Mouse (Mus musculus) NIH3T3 (cell line): ENCODE measurements around the gene Gm17334.

ENCODE experiments used
- DNase-seq: peaks from one replicate; pipeline ENCODE4 v3.0.0-alpha.2; 2012; ENCODE audit warnings: low read depth

Gene Gm17334

DNA sequence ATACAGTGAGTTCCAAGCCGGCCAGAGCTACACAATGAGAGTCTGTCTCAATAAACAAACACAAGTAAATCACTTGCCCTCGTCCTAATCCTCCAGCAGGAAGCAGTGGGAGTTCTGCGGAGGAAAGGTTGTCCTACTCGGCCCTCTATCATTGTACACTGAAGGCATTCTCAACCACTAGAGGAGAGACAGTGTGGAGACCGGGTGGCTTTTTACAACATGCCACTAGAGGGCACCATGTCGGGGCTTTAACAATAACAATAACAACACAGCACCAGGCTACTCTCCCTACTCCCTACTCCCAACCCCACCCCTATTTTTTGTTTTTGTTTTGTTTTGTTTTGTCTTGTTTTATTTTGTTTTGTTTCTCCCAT is 35.4 kb downstream of the Gm17334 start:
- peak; percentile 85 for DNase-seq

DNA sequence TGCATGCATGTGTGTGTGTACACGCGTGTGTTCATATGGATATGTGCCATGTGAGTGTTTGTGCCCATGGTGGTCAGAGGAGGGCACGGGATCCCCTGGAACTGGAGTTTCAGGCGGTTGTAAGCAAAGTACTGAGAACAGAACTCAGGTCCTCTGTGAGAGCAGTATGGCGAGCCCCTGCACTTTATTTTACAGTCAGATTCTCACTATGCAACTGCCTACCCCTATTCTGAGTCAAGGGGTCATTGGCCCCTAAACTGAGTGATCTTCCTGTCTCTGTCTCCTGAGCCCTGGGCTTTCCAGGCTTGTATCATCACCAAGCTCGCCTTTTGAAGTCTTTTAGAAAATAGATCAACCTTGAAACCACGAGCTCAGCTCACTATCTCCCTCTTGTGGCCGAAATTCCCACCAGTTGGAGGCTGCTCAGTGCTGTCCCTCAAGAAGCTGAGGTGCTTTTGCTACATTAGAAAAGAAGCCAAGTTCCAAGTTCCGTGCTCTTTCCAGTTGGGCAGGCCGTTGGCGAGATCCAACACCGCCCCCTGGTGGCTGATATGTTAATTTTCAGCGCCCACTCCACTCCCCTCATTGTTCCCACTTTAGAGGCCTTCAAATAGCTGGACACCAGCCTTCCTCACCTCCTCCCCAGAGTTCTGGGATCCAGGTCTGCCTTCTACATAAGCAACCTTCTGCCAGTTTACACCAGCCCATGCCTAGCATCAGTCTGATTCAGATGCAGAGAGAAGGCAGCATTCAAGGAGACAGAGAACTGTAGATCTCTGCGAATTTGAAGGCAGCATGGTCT is 36.0 kb downstream of the Gm17334 start:
- DNase-seq = peak; percentile 94

DNA sequence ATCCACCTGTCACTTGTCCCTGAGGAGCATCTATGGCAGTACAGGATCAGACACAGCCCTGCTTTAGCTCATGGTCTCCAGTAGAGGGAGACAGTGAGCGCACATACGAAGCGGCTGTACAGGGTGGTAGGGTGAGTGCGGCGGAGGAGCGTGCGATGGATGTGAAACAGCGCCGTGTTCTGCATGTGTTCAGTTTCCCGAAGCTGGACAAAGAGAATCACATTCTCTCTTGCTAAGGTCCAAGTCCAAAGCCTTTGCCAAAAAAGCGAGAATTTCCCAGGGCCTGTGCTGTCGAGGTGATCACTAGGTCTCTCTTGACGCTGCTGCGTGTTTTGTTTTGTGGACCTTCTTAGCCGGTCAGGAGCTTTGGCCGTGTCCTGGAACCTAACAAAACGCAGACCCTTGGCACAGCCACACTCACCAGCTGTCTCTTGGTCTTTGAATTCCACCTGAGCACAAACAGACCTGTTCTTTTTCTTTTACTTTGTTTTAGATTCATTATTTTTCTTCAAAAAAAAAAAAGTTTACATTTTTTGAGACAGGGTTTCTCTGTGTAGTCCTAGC is 37.2 kb downstream of the Gm17334 start:
- peak; percentile 80 for DNase-seq

DNA sequence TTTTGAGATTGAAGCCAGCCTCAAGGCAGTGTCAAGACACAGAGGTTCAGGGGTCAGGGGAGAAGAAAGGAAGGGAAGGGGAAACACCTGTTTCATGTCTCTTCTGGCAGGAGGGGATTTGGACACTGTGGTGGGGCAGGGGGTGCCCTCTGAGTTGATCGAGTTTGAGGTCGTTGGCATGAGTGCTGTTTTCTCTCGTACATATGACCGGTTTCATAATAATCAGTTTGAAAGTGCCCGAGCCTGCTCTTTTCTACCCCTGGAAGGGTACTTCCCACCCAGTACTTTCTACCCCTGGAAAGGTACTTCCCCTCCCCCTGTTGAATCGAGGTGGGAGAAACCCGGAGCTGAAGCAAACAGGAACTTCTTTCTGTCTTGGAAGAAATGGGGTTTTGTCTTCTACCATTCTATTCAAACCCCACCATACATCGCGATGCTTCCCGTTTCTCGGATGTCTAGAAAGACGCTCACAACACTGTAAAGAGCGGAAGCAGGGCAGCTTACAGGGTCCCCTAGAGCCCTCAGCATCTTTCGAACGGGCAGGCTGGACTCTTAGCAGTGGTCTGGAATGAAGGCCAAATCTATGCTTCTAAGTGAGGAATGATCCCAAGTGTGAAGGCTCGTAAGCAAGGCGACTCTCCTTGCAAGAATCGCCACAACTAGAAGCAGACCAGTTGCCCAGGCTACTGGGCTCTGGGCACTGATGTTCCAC is 37.9 kb downstream of the Gm17334 start:
- DNase-seq = no peak

- no peak for DNase-seq
Observed at GRCm38 (mm10) chr11:53734431-53734830, 38.6 kb downstream of the Gm17334 start.

DNA sequence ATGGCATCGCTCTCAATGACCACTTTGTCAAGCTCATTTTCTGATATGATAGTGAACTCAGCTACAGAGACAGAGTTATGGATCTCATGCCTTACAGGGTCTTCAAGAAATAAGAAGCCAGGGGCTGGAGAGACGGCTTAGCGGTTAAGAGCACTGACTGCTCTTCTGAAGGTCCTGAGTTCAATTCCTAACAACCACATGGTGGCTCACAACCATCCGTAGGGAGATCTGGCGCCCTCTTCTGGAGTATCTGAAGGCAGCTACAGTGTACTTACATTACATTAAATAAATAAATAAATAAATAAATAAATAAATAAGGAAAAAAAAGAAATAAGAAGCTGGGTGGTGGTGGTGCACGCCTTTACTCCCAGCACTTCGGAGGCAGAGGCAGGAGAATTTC is 39.2 kb downstream of the Gm17334 start:
- no peak for DNase-seq

DNA sequence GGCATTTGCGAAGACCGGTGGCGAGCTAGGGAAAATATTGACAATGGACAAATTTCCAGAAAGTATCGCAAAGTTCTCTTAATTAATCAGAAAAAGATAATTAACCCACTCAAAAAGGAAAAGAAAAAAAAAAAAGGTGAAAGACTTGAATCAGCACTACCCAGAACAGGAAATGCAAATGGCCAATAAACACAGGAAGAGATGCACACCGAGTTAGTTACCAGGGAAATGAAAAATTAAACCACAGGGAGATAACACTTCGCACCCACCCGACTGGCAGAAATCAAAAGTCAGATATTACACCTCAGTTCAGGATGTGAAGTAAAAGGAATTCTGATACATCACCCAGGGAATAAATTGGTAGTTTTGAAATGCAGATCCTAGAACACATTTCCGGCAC is 40.7 kb downstream of the Gm17334 start:
- no peak for DNase-seq

DNA sequence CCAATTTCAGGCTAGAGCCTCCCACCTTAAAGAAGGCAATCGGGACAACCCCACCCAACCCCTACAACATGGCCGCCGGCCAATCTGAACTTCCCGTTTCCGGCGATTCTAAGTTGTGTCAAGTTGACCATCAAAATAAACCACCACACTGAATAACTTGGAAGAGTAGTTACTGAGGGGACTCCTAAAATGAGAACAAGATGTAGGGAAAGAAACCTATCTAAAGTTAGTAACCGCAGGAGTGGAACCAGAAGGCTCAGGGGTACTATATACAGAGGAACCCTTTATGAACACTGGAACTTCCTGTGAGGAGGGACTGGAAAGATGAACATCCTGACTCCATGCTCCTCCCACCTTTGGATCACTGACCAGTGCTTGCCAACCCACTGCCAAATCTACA is 41.5 kb downstream of the Gm17334 start:
- DNase-seq = no peak
